Mouse (Mus musculus): ENCODE results near the gene Gm17728. TPM values are rescaled to one million over a fixed set of nuclear protein-coding genes. Genes with fewer than 3 reads are reported as not detected.
A peak's percentile ranks its signal among the peaks of the same experiment; 100 is the strongest.
"Not testable (repeated sequence)": the region's sequence is repeated elsewhere in the genome, so short reads cannot be mapped to it uniquely, and the experiment has no call there.

The Gm17728 gene
- 0.37 TPM in 1 of 2 replicates, not detected in the other for polyA plus RNA-seq (2015; fragmentation: Nextera tagmentation; extraction: Ambion mirVana)

GRCm38 (mm10) chr17:9421760-9422159 lies at the start of gene Gm17728:
Gm17728 (plus strand) TSS chr17:9422060.
- not testable (repeated sequence) for H3K9me3 ChIP-seq (replicated peaks; ENCODE audit: control insufficient read depth, low read length); H3K4me3 ChIP-seq (ENCODE audit: low read depth, low read length); H3K4me1 ChIP-seq (ENCODE audit: control insufficient read depth, low read depth, low read length); H3K27ac ChIP-seq (ENCODE audit: low read length); H3K4me2 ChIP-seq (ENCODE audit: low read depth, low read length); H3K36me3 ChIP-seq (ENCODE audit: control insufficient read depth, insufficient read depth); ATAC-seq (ENCODE audit: low read depth); H3K9ac ChIP-seq (ENCODE audit: low read depth, low read length); H3K27me3 ChIP-seq (ENCODE audit: control insufficient read depth, insufficient read depth, low read depth, low read length)
- 69% methylated on average over 7 of the region's 8 CpGs for WGBS (ENCODE audit: insufficient replicate concordance)

GRCm38 (mm10) chr17:9397493-9397892 lies 24.4 kb upstream of the Gm17728 start:
- 51% methylated on average over 7 of the region's 7 CpGs for WGBS (ENCODE audit: insufficient replicate concordance)

GRCm38 (mm10) chr17:9398551-9398950 lies 23.3 kb upstream of the Gm17728 start:
- no peaks in the 10 kb centered on the region for H3K9me3 ChIP-seq (replicated peaks; ENCODE audit: control insufficient read depth, low read length)
- H3K27ac ChIP-seq (ENCODE audit: low read length), result no peak overlapping the region
- H3K9ac ChIP-seq (ENCODE audit: low read depth, low read length), result no peak overlapping the region
- no peaks in the 10 kb centered on the region for H3K27me3 ChIP-seq (ENCODE audit: control insufficient read depth, insufficient read depth, low read depth, low read length)
- H3K36me3 ChIP-seq (ENCODE audit: control insufficient read depth, insufficient read depth), result no peaks in the 10 kb centered on the region
- 50% methylated on average over 4 of the region's 4 CpGs for WGBS (ENCODE audit: insufficient replicate concordance)
- H3K4me2 ChIP-seq (ENCODE audit: low read depth, low read length), result no peak overlapping the region
- H3K4me1 ChIP-seq (ENCODE audit: control insufficient read depth, low read depth, low read length), result no peaks in the 10 kb centered on the region
- no peak for ATAC-seq (ENCODE audit: low read depth)
- no peak overlapping the region for H3K4me3 ChIP-seq (ENCODE audit: low read depth, low read length)

More at GRCm38 (mm10) chr17:9397493-9397892, 24.4 kb upstream of the Gm17728 start:
- Histone ChIP-seq H3K4me3 (ENCODE audit: low read depth, low read length) (no peak overlapping the region), H3K36me3 (ENCODE audit: control insufficient read depth, insufficient read depth) (no peaks in the 10 kb centered on the region), H3K27ac (ENCODE audit: low read length) (no peak overlapping the region), H3K9ac (ENCODE audit: low read depth, low read length) (no peak overlapping the region), H3K4me2 (ENCODE audit: low read depth, low read length) (0 out of 2 replicates have a peak overlapping the region, but pooled peaks have one; percentile 4), H3K9me3 (replicated peaks; ENCODE audit: control insufficient read depth, low read length) (no peaks in the 10 kb centered on the region), H3K27me3 (ENCODE audit: control insufficient read depth, insufficient read depth, low read depth, low read length) (no peaks in the 10 kb centered on the region), H3K4me1 (ENCODE audit: control insufficient read depth, low read depth, low read length) (no peaks in the 10 kb centered on the region)
- ATAC-seq (ENCODE audit: low read depth), result peak; percentile 69

GRCm38 (mm10) chr17:9403991-9404390 lies 17.9 kb upstream of the Gm17728 start:
- H3K9me3 ChIP-seq (replicated peaks; ENCODE audit: control insufficient read depth, low read length), result no peaks in the 10 kb centered on the region
- no peaks in the 10 kb centered on the region for H3K27me3 ChIP-seq (ENCODE audit: control insufficient read depth, insufficient read depth, low read depth, low read length)
- ATAC-seq (ENCODE audit: low read depth), result no peak
- no peak overlapping the region for H3K9ac ChIP-seq (ENCODE audit: low read depth, low read length)
- H3K4me1 ChIP-seq (ENCODE audit: control insufficient read depth, low read depth, low read length), result no peaks in the 10 kb centered on the region
- H3K4me2 ChIP-seq (ENCODE audit: low read depth, low read length), result no peak overlapping the region
- no peaks in the 10 kb centered on the region for H3K36me3 ChIP-seq (ENCODE audit: control insufficient read depth, insufficient read depth)
- H3K27ac ChIP-seq (ENCODE audit: low read length), result no peak overlapping the region
- no peak overlapping the region for H3K4me3 ChIP-seq (ENCODE audit: low read depth, low read length)
- 68% methylated on average over 3 of the region's 3 CpGs for WGBS (ENCODE audit: insufficient replicate concordance)

- Histone ChIP-seq H3K36me3 (ENCODE audit: control insufficient read depth, insufficient read depth) (no peaks in the 10 kb centered on the region), H3K27me3 (ENCODE audit: control insufficient read depth, insufficient read depth, low read depth, low read length) (no peaks in the 10 kb centered on the region), H3K27ac (ENCODE audit: low read length) (no peak overlapping the region), H3K9ac (ENCODE audit: low read depth, low read length) (no peak overlapping the region), H3K4me3 (ENCODE audit: low read depth, low read length) (no peak overlapping the region), H3K4me2 (ENCODE audit: low read depth, low read length) (no peak overlapping the region), H3K4me1 (ENCODE audit: control insufficient read depth, low read depth, low read length) (no peaks in the 10 kb centered on the region), H3K9me3 (replicated peaks; ENCODE audit: control insufficient read depth, low read length) (no peaks in the 10 kb centered on the region)
- 54% methylated on average over 6 of the region's 6 CpGs for WGBS (ENCODE audit: insufficient replicate concordance)
- ATAC-seq (ENCODE audit: low read depth), result no peak
Measured at GRCm38 (mm10) chr17:9407640-9408039, 14.2 kb upstream of the Gm17728 start.

GRCm38 (mm10) chr17:9419016-9419415 lies 2.8 kb upstream of the Gm17728 start:
- H3K9ac ChIP-seq (ENCODE audit: low read depth, low read length), result no peak overlapping the region
- H3K4me1 ChIP-seq (ENCODE audit: control insufficient read depth, low read depth, low read length), result no peaks in the 10 kb centered on the region
- H3K4me3 ChIP-seq (ENCODE audit: low read depth, low read length), result no peak overlapping the region
- 0 out of 2 replicates have a peak, but pooled peaks cover 2% of the 10 kb centered on the region for H3K9me3 ChIP-seq (replicated peaks; ENCODE audit: control insufficient read depth, low read length)
- no peaks in the 10 kb centered on the region for H3K27me3 ChIP-seq (ENCODE audit: control insufficient read depth, insufficient read depth, low read depth, low read length)
- ATAC-seq (ENCODE audit: low read depth), result no peak
- H3K4me2 ChIP-seq (ENCODE audit: low read depth, low read length), result no peak overlapping the region
- H3K27ac ChIP-seq (ENCODE audit: low read length), result no peak overlapping the region
- no peaks in the 10 kb centered on the region for H3K36me3 ChIP-seq (ENCODE audit: control insufficient read depth, insufficient read depth)
- WGBS (ENCODE audit: insufficient replicate concordance), result 43% methylated on average over 2 of the region's 2 CpGs

- no peak overlapping the region for H3K27ac ChIP-seq (ENCODE audit: low read length)
- H3K4me2 ChIP-seq (ENCODE audit: low read depth, low read length), result no peak overlapping the region
- H3K9me3 ChIP-seq (replicated peaks; ENCODE audit: control insufficient read depth, low read length), result no peaks in the 10 kb centered on the region
- ATAC-seq (ENCODE audit: low read depth), result no peak
- 56% methylated on average over 7 of the region's 7 CpGs for WGBS (ENCODE audit: insufficient replicate concordance)
- H3K27me3 ChIP-seq (ENCODE audit: control insufficient read depth, insufficient read depth, low read depth, low read length), result no peaks in the 10 kb centered on the region
- no peaks in the 10 kb centered on the region for H3K4me1 ChIP-seq (ENCODE audit: control insufficient read depth, low read depth, low read length)
- no peak overlapping the region for H3K9ac ChIP-seq (ENCODE audit: low read depth, low read length)
- no peak overlapping the region for H3K4me3 ChIP-seq (ENCODE audit: low read depth, low read length)
- no peaks in the 10 kb centered on the region for H3K36me3 ChIP-seq (ENCODE audit: control insufficient read depth, insufficient read depth)
Measured at GRCm38 (mm10) chr17:9428374-9428994, 6.6 kb downstream of the Gm17728 start.

GRCm38 (mm10) chr17:9439997-9440655 lies 18.3 kb downstream of the Gm17728 start:
- Histone ChIP-seq H3K4me2 (ENCODE audit: low read depth, low read length) (no peak overlapping the region), H3K4me3 (ENCODE audit: low read depth, low read length) (no peak overlapping the region), H3K4me1 (ENCODE audit: control insufficient read depth, low read depth, low read length) (no peaks in the 10 kb centered on the region), H3K27ac (ENCODE audit: low read length) (no peak overlapping the region), H3K27me3 (ENCODE audit: control insufficient read depth, insufficient read depth, low read depth, low read length) (no peaks in the 10 kb centered on the region), H3K9me3 (replicated peaks; ENCODE audit: control insufficient read depth, low read length) (no peaks in the 10 kb centered on the region), H3K36me3 (ENCODE audit: control insufficient read depth, insufficient read depth) (no peaks in the 10 kb centered on the region), H3K9ac (ENCODE audit: low read depth, low read length) (no peak overlapping the region)
- no peak for ATAC-seq (ENCODE audit: low read depth)
- 43% methylated on average over 4 of the region's 4 CpGs for WGBS (ENCODE audit: insufficient replicate concordance)

GRCm38 (mm10) chr17:9456406-9456805 lies 34.5 kb downstream of the Gm17728 start:
- Histone ChIP-seq H3K36me3 (ENCODE audit: control insufficient read depth, insufficient read depth) (no peaks in the 10 kb centered on the region), H3K4me1 (ENCODE audit: control insufficient read depth, low read depth, low read length) (no peaks in the 10 kb centered on the region), H3K27ac (ENCODE audit: low read length) (no peak overlapping the region), H3K4me3 (ENCODE audit: low read depth, low read length) (no peak overlapping the region), H3K4me2 (ENCODE audit: low read depth, low read length) (no peak overlapping the region), H3K27me3 (ENCODE audit: control insufficient read depth, insufficient read depth, low read depth, low read length) (no peaks in the 10 kb centered on the region), H3K9me3 (replicated peaks; ENCODE audit: control insufficient read depth, low read length) (no peaks in the 10 kb centered on the region), H3K9ac (ENCODE audit: low read depth, low read length) (no peak overlapping the region)
- no peak for ATAC-seq (ENCODE audit: low read depth)
- 69% methylated on average over 5 of the region's 5 CpGs for WGBS (ENCODE audit: insufficient replicate concordance)
